Mouse (Mus musculus): ENCODE results near the gene Adamts6.

Adamts6 gene

DNA sequence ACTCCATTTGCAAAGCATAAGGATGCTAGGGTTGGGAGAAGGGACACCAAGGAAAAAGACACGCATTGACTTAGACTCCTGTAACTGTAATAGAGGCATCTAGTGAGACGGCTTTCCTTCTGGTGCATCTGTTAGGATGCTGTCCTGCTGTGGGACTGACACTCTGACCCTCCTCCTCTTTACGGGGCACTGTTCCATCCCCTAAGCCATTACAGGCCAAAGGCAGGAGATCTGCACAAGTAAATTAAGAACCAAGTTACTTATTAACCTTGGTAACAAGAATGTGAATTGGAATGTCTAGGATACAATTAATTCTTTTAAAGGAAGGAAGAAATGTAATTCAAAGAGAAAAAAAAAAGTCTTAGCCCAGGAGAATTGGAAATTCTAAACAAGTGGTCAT is 210.0 kb downstream of the Adamts6 start:
- no peak for TF ChIP-seq GATA4 (IDR thresholded peaks at IDR 0.05; ENCODE audit: insufficient replicate concordance, low read length)

GRCm38 (mm10) chr13:104498669-104499068 is 211.0 kb downstream of the Adamts6 start:
- no peak for TF ChIP-seq GATA4 (IDR thresholded peaks at IDR 0.05; ENCODE audit: insufficient replicate concordance, low read length)

DNA sequence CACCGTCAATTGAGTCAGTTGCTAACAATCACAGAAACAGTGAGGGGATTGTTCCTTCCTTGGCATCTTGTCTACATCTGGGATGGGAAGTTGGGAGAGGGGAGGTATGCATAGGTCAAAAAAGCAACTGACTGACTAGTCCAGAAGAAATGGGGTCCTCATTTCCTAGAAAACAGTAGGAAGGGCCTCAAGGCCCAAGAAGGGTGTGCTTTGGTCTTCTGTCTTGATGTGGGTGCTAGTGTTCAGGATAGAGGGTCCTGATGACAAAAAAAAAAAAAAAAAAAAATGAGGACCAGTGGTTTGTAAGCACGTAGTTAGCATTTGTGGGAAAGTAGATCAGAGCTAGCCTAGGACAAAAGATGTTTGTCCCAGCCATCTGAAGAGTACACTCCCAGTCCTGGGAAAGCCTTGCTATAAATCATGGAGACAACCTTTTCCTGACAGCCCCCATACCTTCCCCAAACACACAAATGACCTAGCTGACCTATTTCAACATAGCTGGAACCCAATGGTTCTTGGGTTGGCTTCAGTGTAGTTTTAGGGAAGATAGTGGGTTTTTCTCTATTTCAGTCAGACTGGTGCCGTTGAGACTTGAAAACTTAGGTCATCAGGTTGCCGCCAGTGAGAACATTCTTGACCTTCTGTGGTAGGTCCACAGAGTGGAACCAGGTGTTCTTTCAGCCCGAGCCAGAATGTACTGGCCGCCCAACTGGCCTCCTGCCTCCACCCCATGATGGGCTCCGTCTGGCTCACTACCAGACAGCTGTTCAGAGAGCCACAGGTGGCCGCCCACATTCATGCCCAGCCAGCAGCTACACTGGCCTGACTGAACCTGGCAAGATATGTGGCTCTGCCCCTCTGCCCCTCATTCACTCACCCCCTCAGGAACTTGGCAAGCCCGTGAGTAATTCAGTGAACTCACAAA is 211.7 kb downstream of the Adamts6 start:
- TF ChIP-seq GATA4 (IDR thresholded peaks at IDR 0.05; ENCODE audit: insufficient replicate concordance, low read length): no peak

GRCm38 (mm10) chr13:104502406-104502805 is 214.8 kb downstream of the Adamts6 start:
- TF ChIP-seq GATA4 (IDR thresholded peaks at IDR 0.05; ENCODE audit: insufficient replicate concordance, low read length): no peak

DNA sequence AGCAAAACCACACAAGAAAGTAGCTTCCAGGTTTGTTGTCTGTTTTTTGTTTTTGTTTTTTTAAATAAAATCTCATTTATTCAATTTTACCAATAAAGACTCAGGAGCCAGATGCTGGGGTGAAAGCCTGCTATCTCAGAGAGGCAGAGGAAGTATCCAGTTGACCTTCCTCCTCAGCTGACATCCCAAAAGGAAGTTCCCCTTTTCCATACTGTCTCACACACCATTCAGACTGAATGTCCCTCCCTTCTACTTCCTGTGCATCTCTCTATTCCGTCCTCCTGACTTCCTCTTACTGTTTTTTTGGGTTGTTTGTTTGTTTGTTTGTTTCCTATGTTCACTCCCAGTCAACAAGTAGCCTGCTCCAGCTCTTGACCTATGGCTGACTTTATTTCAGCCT is 216.4 kb downstream of the Adamts6 start:
- no peak for TF ChIP-seq GATA4 (IDR thresholded peaks at IDR 0.05; ENCODE audit: insufficient replicate concordance, low read length)

GRCm38 (mm10) chr13:104506165-104506875 is 218.7 kb downstream of the Adamts6 start:
- no peak for TF ChIP-seq GATA4 (IDR thresholded peaks at IDR 0.05; ENCODE audit: insufficient replicate concordance, low read length)

GRCm38 (mm10) chr13:104507671-104508070 is 220.0 kb downstream of the Adamts6 start:
- TF ChIP-seq GATA4 (IDR thresholded peaks at IDR 0.05; ENCODE audit: insufficient replicate concordance, low read length): no peak

DNA sequence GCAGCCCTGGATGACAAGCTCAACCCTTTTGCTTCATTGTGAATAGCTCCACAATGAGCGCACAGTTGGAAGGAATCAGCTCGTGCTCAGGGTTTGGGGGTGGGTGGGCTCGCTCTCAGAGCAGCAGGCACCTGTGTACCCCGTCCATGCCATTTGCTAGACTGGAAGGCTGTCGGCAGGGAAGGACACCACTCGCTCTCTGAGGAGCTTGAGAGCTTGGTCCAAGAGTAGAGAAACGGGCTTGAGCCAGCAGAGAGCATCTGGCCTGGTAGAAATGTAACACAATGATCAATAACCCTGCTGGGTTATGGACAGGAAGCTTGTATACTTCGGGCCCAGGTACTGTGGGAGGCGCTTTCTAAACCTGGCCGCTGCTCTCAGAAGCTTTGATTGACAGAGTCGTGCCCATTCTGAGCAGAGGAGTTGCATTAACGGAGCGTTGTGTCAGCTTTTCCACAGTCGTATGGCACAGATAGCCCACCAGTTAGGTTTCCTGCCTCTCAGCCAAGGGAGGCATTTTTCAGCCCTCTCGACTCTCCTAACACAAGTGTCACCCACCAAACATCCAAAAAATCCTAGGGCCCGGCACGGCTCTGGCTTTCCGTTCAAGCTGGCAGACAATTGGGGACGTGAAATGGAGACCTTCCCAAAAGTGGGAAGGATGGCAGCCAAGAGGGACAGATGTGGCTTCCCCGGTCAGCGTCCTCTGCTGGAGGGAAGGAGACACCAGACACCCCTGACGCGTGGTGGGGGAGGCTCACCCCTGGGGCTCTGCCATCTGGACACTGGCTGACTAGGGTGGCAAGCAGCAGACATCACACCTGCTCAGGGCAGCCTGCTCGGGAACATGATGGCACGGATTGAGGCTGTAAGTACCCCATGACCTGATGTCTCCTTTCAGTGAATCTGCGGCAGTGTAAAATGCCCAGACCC is 222.2 kb downstream of the Adamts6 start:
- TF ChIP-seq GATA4 (IDR thresholded peaks at IDR 0.05; ENCODE audit: insufficient replicate concordance, low read length): no peak

GRCm38 (mm10) chr13:104510766-104511165 is 223.1 kb downstream of the Adamts6 start:
- no peak for TF ChIP-seq GATA4 (IDR thresholded peaks at IDR 0.05; ENCODE audit: insufficient replicate concordance, low read length)

GRCm38 (mm10) chr13:104515054-104515453 is 227.4 kb downstream of the Adamts6 start:
- no peak for TF ChIP-seq GATA4 (IDR thresholded peaks at IDR 0.05; ENCODE audit: insufficient replicate concordance, low read length)

- TF ChIP-seq GATA4 (IDR thresholded peaks at IDR 0.05; ENCODE audit: insufficient replicate concordance, low read length): no peak
These were observed 228.5 kb downstream of the Adamts6 start for GRCm38 (mm10) chr13:104516146-104516545.

GRCm38 (mm10) chr13:104516766-104517364 is 229.2 kb downstream of the Adamts6 start:
- no peak for TF ChIP-seq GATA4 (IDR thresholded peaks at IDR 0.05; ENCODE audit: insufficient replicate concordance, low read length)

GRCm38 (mm10) chr13:104517638-104518311 is 230.1 kb downstream of the Adamts6 start:
- no peak for TF ChIP-seq GATA4 (IDR thresholded peaks at IDR 0.05; ENCODE audit: insufficient replicate concordance, low read length)
